Mouse (Mus musculus): ENCODE measurements at regions not wholly inside any gene's neighbourhood (a gene's known extent, or its start where the extent isn't known, plus 50 kb on each side); places are given as distances from the start of the nearest gene placed in this dataset.

DNA sequence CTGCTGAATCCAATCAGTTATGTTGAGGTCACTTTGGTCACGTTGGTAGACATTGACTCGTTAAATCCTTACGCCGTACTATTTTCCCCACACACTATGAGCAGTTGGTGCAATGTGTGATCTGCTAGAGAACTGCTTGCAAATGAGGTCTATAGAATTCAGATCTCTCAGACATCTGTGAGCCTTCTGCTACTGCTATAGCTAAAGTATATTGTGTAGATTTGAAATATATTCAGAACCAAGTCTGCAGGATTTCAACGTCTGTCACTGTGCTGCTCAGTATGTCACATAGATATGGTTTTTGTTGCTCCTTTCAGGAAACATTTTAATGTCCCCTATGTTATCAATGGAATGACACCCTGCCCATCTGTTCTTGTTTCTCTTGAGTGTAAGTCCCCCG, 182.4 kb upstream of the Car8 start:
- H3K27me3 ChIP-seq (ENCODE audit: control insufficient read depth, insufficient read depth, low read length), result no peaks in the 10 kb centered on the region
- H3K9me3 ChIP-seq (replicated peaks; ENCODE audit: control insufficient read depth, low read length), result no peaks in the 10 kb centered on the region
- no peak overlapping the region for H3K9ac ChIP-seq (ENCODE audit: low read length)
- 89% methylated on average over 6 of the region's 6 CpGs for WGBS
- no peak overlapping the region for H3K4me2 ChIP-seq (ENCODE audit: low read depth, low read length)
- ATAC-seq (replicated peaks; ENCODE audit: extremely low read depth, insufficient read depth, low FRiP score), result no peak
- no peaks in the 10 kb centered on the region for H3K4me1 ChIP-seq (ENCODE audit: control insufficient read depth, insufficient read depth, low read length)
- H3K27ac ChIP-seq (ENCODE audit: low read length), result no peak overlapping the region
- H3K36me3 ChIP-seq (ENCODE audit: control insufficient read depth, insufficient read depth), result no peaks in the 10 kb centered on the region
- no peak overlapping the region for H3K4me3 ChIP-seq (ENCODE audit: low read length)

DNA sequence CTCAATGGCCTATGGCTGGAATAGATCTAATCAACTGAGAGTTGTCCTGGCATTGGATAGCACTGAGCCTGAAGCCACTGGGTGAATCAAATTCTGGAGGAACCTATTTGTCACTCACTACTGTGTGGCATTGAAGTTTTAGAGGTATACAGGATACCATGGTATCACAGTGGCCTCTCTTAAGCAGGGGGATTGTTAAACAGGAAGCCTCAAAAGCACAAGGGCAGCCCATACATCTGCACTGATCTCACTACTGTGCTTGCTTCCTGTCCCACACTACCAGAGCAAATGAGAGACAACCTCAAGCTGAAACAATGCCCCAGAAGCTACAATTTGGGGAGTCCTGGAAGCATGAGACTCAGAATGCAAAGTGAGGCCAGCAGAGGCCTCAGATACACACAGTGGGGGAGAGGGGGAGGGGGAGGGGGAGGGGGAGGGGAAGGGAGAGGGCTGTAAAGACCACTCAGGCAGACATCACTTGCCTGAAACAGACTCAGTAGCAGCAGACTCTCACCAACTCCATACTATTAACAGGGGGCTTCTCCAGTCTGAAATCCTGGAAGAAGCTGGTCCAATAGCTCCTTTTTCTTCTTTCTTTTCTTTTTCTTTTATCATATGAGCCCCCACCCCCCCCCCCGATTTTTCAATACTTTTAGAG, 179.7 kb upstream of the Car8 start:
- 25% methylated on average over 1 of the region's 1 CpGs for WGBS
- no peak overlapping the region for H3K9ac ChIP-seq (ENCODE audit: low read length)
- H3K27ac ChIP-seq (ENCODE audit: low read length), result no peak overlapping the region
- no peak overlapping the region for H3K4me3 ChIP-seq (ENCODE audit: low read length)
- H3K27me3 ChIP-seq (ENCODE audit: control insufficient read depth, insufficient read depth, low read length), result no peaks in the 10 kb centered on the region
- no peaks in the 10 kb centered on the region for H3K4me1 ChIP-seq (ENCODE audit: control insufficient read depth, insufficient read depth, low read length)
- no peaks in the 10 kb centered on the region for H3K36me3 ChIP-seq (ENCODE audit: control insufficient read depth, insufficient read depth)
- H3K4me2 ChIP-seq (ENCODE audit: low read depth, low read length), result no peak overlapping the region
- no peaks in the 10 kb centered on the region for H3K9me3 ChIP-seq (replicated peaks; ENCODE audit: control insufficient read depth, low read length)
- no peak for ATAC-seq (replicated peaks; ENCODE audit: extremely low read depth, insufficient read depth, low FRiP score)

DNA sequence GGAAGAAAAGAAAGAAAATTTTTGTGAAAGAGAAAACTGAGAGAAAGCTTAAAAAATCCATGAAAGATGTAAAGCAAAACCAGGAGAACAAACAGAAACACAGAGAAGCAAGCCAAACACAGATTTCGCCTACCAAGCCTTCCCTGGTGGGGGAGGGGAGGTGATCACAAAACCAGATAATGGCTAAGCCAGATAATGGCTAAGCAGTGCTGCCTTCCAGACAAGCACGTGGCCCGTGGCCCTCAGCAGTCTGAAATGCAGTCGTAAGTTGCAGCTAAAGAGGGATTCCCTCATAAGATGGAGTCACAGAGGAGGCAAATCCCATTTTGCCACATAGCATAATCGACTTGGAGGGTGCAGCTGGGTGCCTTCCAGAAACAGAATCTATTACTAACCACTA, 179.0 kb upstream of the Car8 start:
- Histone ChIP-seq H3K27me3 (ENCODE audit: control insufficient read depth, insufficient read depth, low read length) (no peaks in the 10 kb centered on the region), H3K9ac (ENCODE audit: low read length) (no peak overlapping the region), H3K36me3 (ENCODE audit: control insufficient read depth, insufficient read depth) (no peaks in the 10 kb centered on the region), H3K4me2 (ENCODE audit: low read depth, low read length) (no peak overlapping the region), H3K4me1 (ENCODE audit: control insufficient read depth, insufficient read depth, low read length) (no peaks in the 10 kb centered on the region), H3K4me3 (ENCODE audit: low read length) (no peak overlapping the region), H3K27ac (ENCODE audit: low read length) (no peak overlapping the region), H3K9me3 (replicated peaks; ENCODE audit: control insufficient read depth, low read length) (no peaks in the 10 kb centered on the region)
- no peak for ATAC-seq (replicated peaks; ENCODE audit: extremely low read depth, insufficient read depth, low FRiP score)
- WGBS, result 43% methylated on average over 5 of the region's 5 CpGs

DNA sequence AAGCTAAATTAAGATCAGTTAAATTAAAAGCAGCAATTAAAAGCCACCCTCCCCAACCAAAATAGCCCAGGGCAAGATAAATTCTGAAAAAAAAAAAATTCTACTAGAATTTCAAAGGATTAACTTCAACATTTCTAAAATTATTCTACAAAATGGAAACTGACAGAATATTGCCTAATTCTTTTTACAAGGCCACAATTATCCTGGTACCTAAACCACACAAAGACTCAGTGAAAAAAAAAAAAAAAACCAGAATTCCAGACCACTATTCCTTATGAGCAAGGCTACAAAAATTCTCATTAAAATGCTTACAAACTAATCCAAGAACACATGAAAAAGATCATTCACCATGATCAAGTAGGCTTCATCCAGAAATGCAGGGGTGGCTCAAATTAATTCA, 174.5 kb upstream of the Car8 start:
- Histone ChIP-seq H3K4me3 (ENCODE audit: low read length) (no peak overlapping the region), H3K9me3 (replicated peaks; ENCODE audit: control insufficient read depth, low read length) (no peaks in the 10 kb centered on the region), H3K36me3 (ENCODE audit: control insufficient read depth, insufficient read depth) (no peaks in the 10 kb centered on the region), H3K27ac (ENCODE audit: low read length) (no peak overlapping the region), H3K4me2 (ENCODE audit: low read depth, low read length) (no peak overlapping the region), H3K4me1 (ENCODE audit: control insufficient read depth, insufficient read depth, low read length) (no peaks in the 10 kb centered on the region), H3K27me3 (ENCODE audit: control insufficient read depth, insufficient read depth, low read length) (no peaks in the 10 kb centered on the region), H3K9ac (ENCODE audit: low read length) (no peak overlapping the region)
- no peak for ATAC-seq (replicated peaks; ENCODE audit: extremely low read depth, insufficient read depth, low FRiP score)

DNA sequence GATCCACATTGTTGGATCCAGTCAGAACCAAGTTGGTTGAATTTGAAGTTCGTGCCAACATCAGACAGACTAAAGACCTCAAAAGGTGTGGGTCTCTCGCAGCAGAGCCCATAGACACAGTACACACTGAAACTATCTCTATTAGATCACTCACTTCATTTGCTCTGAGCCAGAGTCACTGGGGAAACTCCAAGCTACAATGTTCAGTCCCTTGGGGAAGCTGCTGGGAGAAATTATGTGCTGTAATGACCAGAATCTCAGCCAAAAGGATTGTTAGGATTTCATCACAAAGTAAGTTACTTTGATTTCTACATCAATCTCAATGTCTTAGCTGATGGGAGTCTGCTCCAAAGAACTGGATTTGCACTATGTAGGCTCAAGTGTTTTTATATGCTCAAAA, 161.2 kb upstream of the Car8 start:
- Histone ChIP-seq H3K4me1 (ENCODE audit: control insufficient read depth, insufficient read depth, low read length) (no peaks in the 10 kb centered on the region), H3K9me3 (replicated peaks; ENCODE audit: control insufficient read depth, low read length) (no peaks in the 10 kb centered on the region), H3K4me2 (ENCODE audit: low read depth, low read length) (no peak overlapping the region), H3K27me3 (ENCODE audit: control insufficient read depth, insufficient read depth, low read length) (no peaks in the 10 kb centered on the region), H3K27ac (ENCODE audit: low read length) (no peak overlapping the region), H3K4me3 (ENCODE audit: low read length) (no peak overlapping the region), H3K36me3 (ENCODE audit: control insufficient read depth, insufficient read depth) (no peaks in the 10 kb centered on the region), H3K9ac (ENCODE audit: low read length) (no peak overlapping the region)
- ATAC-seq (replicated peaks; ENCODE audit: extremely low read depth, insufficient read depth, low FRiP score), result no peak
- WGBS, result 86% methylated on average over 2 of the region's 2 CpGs

DNA sequence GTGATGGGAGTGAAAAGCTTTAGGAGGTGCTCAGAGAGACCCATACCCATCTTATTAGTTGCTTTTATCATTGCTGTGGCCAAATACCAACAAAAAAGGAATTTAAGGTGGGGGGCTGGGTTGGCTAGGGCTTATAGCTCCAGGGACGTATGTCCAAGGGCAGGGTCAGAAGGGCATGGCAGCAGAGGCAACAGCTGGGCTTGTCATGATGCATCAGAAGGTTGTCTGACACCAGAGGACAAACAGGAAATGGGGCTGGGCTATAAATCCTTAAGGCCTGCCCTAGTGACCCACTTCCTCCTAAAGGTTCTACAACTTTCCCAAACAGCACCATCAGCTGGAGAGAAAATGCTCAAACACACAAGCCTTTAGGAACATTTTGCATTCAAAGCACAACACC, 160.6 kb upstream of the Car8 start:
- no peaks in the 10 kb centered on the region for H3K27me3 ChIP-seq (ENCODE audit: control insufficient read depth, insufficient read depth, low read length)
- ATAC-seq (replicated peaks; ENCODE audit: extremely low read depth, insufficient read depth, low FRiP score), result no peak
- no peak overlapping the region for H3K9ac ChIP-seq (ENCODE audit: low read length)
- no peak overlapping the region for H3K4me3 ChIP-seq (ENCODE audit: low read length)
- H3K4me1 ChIP-seq (ENCODE audit: control insufficient read depth, insufficient read depth, low read length), result no peaks in the 10 kb centered on the region
- 70% methylated on average over 1 of the region's 1 CpGs for WGBS
- H3K27ac ChIP-seq (ENCODE audit: low read length), result no peak overlapping the region
- H3K4me2 ChIP-seq (ENCODE audit: low read depth, low read length), result no peak overlapping the region
- no peaks in the 10 kb centered on the region for H3K9me3 ChIP-seq (replicated peaks; ENCODE audit: control insufficient read depth, low read length)
- H3K36me3 ChIP-seq (ENCODE audit: control insufficient read depth, insufficient read depth), result no peaks in the 10 kb centered on the region

DNA sequence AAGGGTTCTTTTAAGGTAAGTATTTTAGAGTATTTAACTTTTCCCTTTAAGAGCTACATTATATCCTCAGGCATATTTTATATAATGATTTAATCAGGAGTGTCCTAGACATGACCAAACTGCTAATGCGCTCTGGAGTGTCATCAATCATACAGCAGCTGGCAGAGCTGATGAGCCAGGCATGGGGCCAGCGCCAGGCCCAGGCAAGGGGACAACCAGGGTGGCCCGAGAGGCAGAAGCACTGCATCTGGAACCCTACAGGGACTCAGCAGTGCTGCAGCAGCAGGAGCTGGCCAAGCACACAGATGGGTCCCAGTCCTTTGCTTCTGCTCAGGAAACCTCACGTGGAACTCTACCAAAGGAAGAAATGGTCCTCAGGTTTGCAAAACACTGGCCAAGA, 160.1 kb upstream of the Car8 start:
- ATAC-seq (replicated peaks; ENCODE audit: extremely low read depth, insufficient read depth, low FRiP score), result no peak

DNA sequence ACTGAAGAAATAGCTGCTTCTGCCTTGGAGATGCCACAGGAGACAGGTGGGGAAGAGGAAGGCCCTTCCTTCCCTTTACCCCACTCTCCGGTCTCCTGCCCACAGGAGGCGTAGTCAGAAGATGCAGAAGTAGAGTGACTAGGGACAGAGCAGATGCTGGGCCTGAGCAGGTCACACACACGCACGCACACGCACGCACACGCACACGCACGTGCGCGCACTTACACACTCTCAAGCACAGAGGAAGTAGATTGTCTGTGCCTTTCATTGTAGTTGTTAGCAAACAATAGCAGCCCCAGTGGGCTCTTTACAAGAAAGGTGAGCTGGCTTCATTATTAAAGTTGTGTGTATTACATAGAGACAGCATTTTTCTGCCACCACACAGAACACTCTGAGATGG, 144.3 kb upstream of the Car8 start:
- H3K4me1 ChIP-seq (ENCODE audit: control insufficient read depth, insufficient read depth, low read length), result no peaks in the 10 kb centered on the region
- H3K36me3 ChIP-seq (ENCODE audit: control insufficient read depth, insufficient read depth), result no peaks in the 10 kb centered on the region
- H3K9me3 ChIP-seq (replicated peaks; ENCODE audit: control insufficient read depth, low read length), result no peaks in the 10 kb centered on the region
- no peak overlapping the region for H3K27ac ChIP-seq (ENCODE audit: low read length)
- H3K4me2 ChIP-seq (ENCODE audit: low read depth, low read length), result no peak overlapping the region
- WGBS, result 85% methylated on average over 11 of the region's 11 CpGs
- H3K4me3 ChIP-seq (ENCODE audit: low read length), result no peak overlapping the region
- ATAC-seq (replicated peaks; ENCODE audit: extremely low read depth, insufficient read depth, low FRiP score), result no peak
- H3K27me3 ChIP-seq (ENCODE audit: control insufficient read depth, insufficient read depth, low read length), result no peaks in the 10 kb centered on the region
- H3K9ac ChIP-seq (ENCODE audit: low read length), result no peak overlapping the region

More for the DNA sequence above, 160.1 kb upstream of the Car8 start:
- Histone ChIP-seq H3K36me3 (ENCODE audit: control insufficient read depth, insufficient read depth) (no peaks in the 10 kb centered on the region), H3K27me3 (ENCODE audit: control insufficient read depth, insufficient read depth, low read length) (no peaks in the 10 kb centered on the region), H3K9ac (ENCODE audit: low read length) (no peak overlapping the region), H3K9me3 (replicated peaks; ENCODE audit: control insufficient read depth, low read length) (no peaks in the 10 kb centered on the region), H3K4me1 (ENCODE audit: control insufficient read depth, insufficient read depth, low read length) (no peaks in the 10 kb centered on the region), H3K4me2 (ENCODE audit: low read depth, low read length) (no peak overlapping the region), H3K4me3 (ENCODE audit: low read length) (no peak overlapping the region), H3K27ac (ENCODE audit: low read length) (no peak overlapping the region)
- WGBS, result 59% methylated on average over 4 of the region's 4 CpGs

DNA sequence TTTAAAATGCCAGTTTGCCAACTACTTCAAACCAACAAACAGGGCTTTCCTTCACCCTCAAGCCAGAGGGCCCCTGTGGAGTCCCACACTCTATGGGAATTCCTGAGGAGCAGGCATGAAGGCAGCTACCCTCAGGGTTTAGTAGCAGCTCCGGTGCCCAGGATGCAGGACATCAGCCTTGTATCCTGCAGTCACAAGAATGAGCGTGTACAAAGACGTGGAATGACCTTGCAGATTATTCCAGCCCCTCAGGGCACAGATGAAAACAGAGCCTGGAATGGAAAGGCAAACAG, 143.2 kb upstream of the Car8 start:
- Histone ChIP-seq H3K27me3 (ENCODE audit: control insufficient read depth, insufficient read depth, low read length) (no peaks in the 10 kb centered on the region), H3K27ac (ENCODE audit: low read length) (no peak overlapping the region), H3K4me2 (ENCODE audit: low read depth, low read length) (no peak overlapping the region), H3K9ac (ENCODE audit: low read length) (no peak overlapping the region), H3K4me3 (ENCODE audit: low read length) (no peak overlapping the region), H3K36me3 (ENCODE audit: control insufficient read depth, insufficient read depth) (no peaks in the 10 kb centered on the region), H3K4me1 (ENCODE audit: control insufficient read depth, insufficient read depth, low read length) (no peaks in the 10 kb centered on the region), H3K9me3 (replicated peaks; ENCODE audit: control insufficient read depth, low read length) (no peaks in the 10 kb centered on the region)
- WGBS, result 67% methylated on average over 3 of the region's 3 CpGs
- ATAC-seq (replicated peaks; ENCODE audit: extremely low read depth, insufficient read depth, low FRiP score), result no peak

All from heart, embryonic 16.5 days (tissue).